Mouse (Mus musculus) left cerebral cortex, adult 6 months (tissue): ENCODE results near the gene Olfr1466. TPM values are rescaled to one million over a fixed set of nuclear protein-coding genes. Genes with fewer than 3 reads are reported as not detected.

Experiments
- long read RNA-seq, 2 experiments: library from polyadenylated mRNA; unstranded; transcript quantifications; one replicate each; pipeline ENCODE4 v2.0.0; 2019 to 2020
- polyA plus RNA-seq: library from polyadenylated mRNA; unstranded; fragments of <200 nt; fragmentation: Nextera tagmentation; gene quantifications from 2 replicates; pipeline ENCODE4 v1.2.3, GENCODE M21; 2021

Gene Olfr1466
- not detected in 2 replicates for polyA plus RNA-seq
- long read RNA-seq, experiment 1: 0 reads
- long read RNA-seq, experiment 2: 0 reads

DNA sequence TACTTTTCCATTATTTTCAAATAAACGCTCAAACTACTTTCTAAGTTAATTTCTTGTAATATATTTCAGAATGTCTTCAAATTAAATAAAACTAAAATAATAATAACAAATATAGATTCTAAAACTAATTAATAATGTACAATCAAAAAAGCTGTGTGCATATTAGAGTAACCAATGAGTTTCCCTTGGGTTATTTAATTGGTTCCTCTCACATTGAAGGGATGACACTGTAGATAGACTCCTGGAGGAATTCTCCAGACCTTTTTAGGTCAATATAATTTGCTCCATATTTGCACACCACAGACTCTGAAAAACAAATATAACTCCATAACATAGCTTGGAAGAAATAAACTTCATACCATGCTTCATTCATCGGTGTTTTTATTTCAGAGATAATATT lies at the start of gene Olfr1466:
Gene Olfr1466, plus strand, starts transcription at position 301 of the 400 bp plus-strand sequence.

DNA sequence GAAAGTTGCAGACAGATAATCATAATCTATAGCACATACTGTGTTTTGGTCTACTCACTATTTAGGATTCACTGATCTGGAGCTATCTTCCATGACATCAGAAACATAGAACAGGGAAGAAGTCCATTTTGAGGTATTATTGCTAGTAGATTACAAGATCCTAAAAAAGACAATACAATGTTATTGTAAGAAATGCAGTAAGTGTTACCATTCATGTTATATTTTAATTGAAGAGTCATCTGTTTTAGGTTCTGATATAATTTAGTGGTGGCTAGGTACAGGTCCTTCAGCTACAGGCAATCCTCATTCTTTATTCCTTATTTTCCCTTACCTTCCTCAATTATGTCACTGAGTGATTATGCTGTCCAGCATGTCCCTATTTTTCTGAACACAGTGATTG lies 23.2 kb upstream of the Olfr1466 start, which contains the start of gene Olfr1465:
Gene Olfr1465, minus strand, starts transcription at position 101 of the 400 bp plus-strand sequence.

GRCm38 (mm10) chr19:13361936-13362335 lies 23.3 kb downstream of the Olfr1466 start, which contains the start of gene Olfr1467:
Olfr1467 (plus strand) TSS chr19:13362236.

Other genes starting within 250 kb of the Olfr1466 start
- gene Olfr1457, start 241.0 kb upstream of the Olfr1466 start, polyA plus RNA-seq: not detected in 2 replicates
- gene Olfr1458, start 232.1 kb upstream of the Olfr1466 start, polyA plus RNA-seq: not detected in 2 replicates
- gene Olfr1459, start 189.3 kb upstream of the Olfr1466 start, polyA plus RNA-seq: not detected in 2 replicates
- gene Olfr1461, start 175.9 kb upstream of the Olfr1466 start, polyA plus RNA-seq: not detected in 2 replicates
- gene Olfr1462, start 153.1 kb upstream of the Olfr1466 start, polyA plus RNA-seq: not detected in 2 replicates
- not detected in 2 replicates for gene Olfr1463, start 107.5 kb upstream of the Olfr1466 start, polyA plus RNA-seq
- not detected in 2 replicates for gene Olfr1465, start 23.3 kb upstream of the Olfr1466 start, polyA plus RNA-seq
- gene Olfr1467, start 23.4 kb downstream of the Olfr1466 start, polyA plus RNA-seq: not detected in 2 replicates
- gene Olfr1469, start 69.0 kb downstream of the Olfr1466 start, polyA plus RNA-seq: not detected in 2 replicates
- gene Olfr1471, start 104.5 kb downstream of the Olfr1466 start, polyA plus RNA-seq: not detected in 2 replicates
- gene Olfr1472, start 117.2 kb downstream of the Olfr1466 start, polyA plus RNA-seq: not detected in 2 replicates
- not detected in 2 replicates for gene Olfr1474, start 130.7 kb downstream of the Olfr1466 start, polyA plus RNA-seq
- not detected in 2 replicates for gene Olfr1475, start 141.3 kb downstream of the Olfr1466 start, polyA plus RNA-seq
- gene Olfr1477, start 161.7 kb downstream of the Olfr1466 start, polyA plus RNA-seq: not detected in 2 replicates
- gene Olfr1480, start 189.1 kb downstream of the Olfr1466 start, polyA plus RNA-seq: not detected in 2 replicates
- gene Olfr1484, start 244.6 kb downstream of the Olfr1466 start, polyA plus RNA-seq: not detected in 2 replicates